Mouse (Mus musculus) liver, adult 2 months (tissue): ENCODE results near the gene Pappa.

ENCODE experiments used
- CTCF ChIP-seq: fragments of 200-500 bp; IDR thresholded peaks from 2 replicates; pipeline ENCODE4 v1.5.1; 2011; ENCODE audit warnings: low read depth, low read length, control low read depth
- POLR2A ChIP-seq: fragments of 200-500 bp; IDR thresholded peaks from 2 replicates; pipeline ENCODE4 v1.6.1; 2011; ENCODE audit warnings: low read length, control low read depth; ENCODE audit not compliant: insufficient read depth; ENCODE audit errors: extremely low read depth

DNA sequence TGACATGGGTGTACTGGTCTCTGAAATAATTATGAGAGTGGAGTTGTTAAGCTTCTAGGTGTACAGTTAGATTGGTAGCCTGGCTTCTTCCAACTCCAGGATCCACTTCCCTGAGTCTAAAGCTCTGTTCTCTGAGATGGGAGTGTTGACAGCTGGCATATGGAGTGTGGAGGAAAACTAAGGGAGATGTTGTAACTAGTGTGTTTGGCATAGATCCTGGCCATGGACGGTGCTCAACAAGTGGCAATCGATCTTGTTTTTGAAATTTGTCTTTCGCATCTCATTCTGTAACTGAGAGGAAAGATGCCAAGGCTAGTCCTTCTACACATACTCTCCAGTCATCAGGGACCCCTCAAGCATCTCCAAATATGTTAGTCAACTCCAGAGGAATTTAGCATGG, 248.8 kb downstream of the Pappa start:
- TF ChIP-seq CTCF (no peak), POLR2A (no peak)
